Mouse (Mus musculus) ovary, postnatal 36 days (tissue): ENCODE measurements around the gene Cyp27b1.

ENCODE experiments used
- DNase-seq: peaks from one replicate; pipeline ENCODE4 v3.0.0; 2022; ENCODE audit warnings: low spot score, mixed read lengths

Gene Cyp27b1

DNA sequence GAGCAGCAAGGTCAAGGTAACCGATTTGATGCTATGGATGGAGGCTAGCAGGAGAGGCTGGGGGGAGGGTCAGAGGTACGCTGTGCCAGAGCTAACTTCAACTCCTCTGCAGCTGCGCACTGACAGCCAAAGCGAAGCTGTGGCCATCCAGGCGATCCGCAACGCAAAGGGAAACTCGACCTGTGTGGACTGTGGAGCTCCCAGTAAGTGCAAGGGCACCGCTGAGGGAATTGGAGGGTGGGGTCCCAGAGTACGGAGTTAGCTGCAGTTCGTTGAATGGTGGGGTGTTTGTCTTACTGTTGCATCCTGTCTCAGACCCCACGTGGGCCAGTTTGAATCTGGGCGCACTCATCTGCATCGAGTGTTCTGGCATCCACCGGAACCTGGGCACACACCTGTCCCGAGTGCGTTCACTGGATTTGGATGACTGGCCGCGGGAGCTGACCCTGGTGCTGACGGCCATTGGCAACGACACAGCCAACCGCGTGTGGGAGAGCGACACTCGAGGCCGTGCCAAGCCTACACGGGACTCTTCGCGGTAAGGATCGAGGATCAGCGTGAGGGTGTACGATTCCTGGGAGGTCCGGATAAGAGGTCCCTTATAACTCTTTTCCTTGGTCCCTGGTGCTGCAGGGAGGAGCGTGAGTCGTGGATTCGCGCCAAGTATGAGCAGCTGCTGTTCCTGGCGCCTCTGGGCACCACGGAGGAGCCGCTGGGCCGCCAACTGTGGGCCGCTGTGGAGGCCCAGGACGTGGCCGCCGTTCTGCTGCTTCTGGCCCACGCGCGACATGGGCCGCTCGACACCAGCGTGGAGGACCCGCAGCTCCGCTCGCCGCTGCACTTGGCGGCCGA lies 42.7 kb downstream of the Cyp27b1 start:
- peak; percentile 66 for DNase-seq

- DNase-seq: peak; percentile 64
Observed at GRCm38 (mm10) chr10:127091507-127092396, 43.7 kb downstream of the Cyp27b1 start.

GRCm38 (mm10) chr10:127092742-127093141 lies 44.7 kb downstream of the Cyp27b1 start:
- DNase-seq: no peak

- no peak for DNase-seq
Observed at GRCm38 (mm10) chr10:127094382-127094802, 46.3 kb downstream of the Cyp27b1 start.

DNA sequence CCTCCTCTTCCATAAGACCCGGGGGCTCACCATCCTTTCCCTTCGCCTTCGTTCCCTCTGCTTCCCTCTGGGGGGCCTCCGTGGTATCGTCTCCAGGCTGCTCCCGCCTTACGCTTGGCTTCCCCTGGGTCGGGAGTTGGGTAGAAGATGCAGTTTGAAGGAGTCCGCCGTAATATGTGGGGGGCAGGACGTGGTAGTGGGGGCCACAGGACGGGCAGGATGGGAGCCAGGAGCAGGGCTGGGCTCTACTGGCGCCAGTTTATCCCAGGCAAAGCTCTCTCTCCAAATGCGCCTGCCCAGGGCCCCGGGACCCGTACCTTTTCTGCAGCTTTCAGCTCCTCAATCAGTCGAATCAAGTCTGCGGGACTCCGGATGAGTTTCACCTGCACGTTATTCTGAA lies 50.5 kb downstream of the Cyp27b1 start:
- no peak for DNase-seq

GRCm38 (mm10) chr10:127099191-127099590 lies 51.1 kb downstream of the Cyp27b1 start:
- no peak for DNase-seq

GRCm38 (mm10) chr10:127099868-127100267 lies 51.8 kb downstream of the Cyp27b1 start:
- DNase-seq: no peak

GRCm38 (mm10) chr10:127100414-127100813 lies 52.4 kb downstream of the Cyp27b1 start:
- no peak for DNase-seq

DNA sequence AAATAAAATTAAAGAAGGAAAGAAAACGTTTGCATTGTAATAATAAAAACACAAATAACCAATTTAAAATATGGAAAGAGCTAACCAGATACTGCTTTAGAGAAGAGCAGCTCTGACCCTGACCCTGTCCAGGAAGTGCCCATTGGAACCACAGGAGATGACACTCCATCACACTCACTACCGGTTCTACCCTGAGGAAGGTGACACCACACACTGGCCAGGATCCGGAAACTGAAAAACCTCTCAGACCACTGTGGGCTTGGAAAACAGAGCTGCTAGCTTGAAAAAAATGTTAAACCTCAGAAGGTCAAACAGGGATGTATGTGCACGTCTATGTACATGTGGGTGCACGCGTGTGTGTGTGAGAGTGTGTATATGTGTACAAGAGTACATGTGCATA lies 53.1 kb downstream of the Cyp27b1 start:
- DNase-seq: no peak
